Mouse (Mus musculus): Measurements from ENCODE around the gene Leng9.

DNA sequence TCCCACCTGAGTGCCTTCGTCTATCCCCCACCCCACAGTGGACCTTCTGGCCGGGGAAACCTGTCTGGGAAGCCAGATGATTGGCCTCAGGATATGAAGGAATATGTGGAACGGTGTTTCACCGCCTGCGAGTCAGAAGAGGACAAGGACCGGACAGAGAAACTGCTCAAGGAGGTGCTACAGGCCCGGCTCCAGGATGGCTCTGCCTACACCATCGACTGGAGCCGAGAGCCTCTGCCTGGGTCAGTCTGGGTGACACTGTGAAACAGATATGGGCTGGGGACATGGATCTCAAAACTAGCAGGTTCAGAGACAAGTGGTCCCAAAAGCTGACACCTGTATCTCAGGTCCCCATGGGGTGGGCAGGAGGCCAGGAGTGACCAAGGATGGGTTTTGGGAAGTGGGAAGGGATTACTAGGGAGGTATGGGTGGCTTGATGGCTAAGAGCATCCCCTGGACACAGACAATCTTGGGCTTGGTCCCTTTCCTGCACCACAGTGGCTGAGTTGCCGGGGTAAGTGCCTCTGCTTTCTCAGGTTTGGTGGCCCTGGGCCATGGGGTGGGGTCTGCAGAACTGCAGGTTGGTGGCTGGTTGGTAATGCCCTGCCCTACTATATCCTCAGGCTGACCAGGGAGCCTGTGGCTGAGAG, 7.3 kb downstream of the Leng9 start:
- TF ChIP-seq CTCF (IDR thresholded peaks at IDR 0.05; ENCODE audit: low read depth) (no peak), EP300 (IDR thresholded peaks at IDR 0.05; ENCODE audit: low read depth) (no peak)
